Mouse (Mus musculus) ES-E14 (cell line): ENCODE results near the gene Tnr. TPM values are rescaled to one million over a fixed set of nuclear protein-coding genes. Genes with fewer than 3 reads are reported as not detected.

Experiments used
- DNase-seq: peaks from one replicate; pipeline ENCODE4 v3.0.0-alpha.2; 2013; ENCODE audit warnings: low read depth, low spot score
- H3K27ac ChIP-seq: 2 replicates; pipeline ENCODE4 v1.5.1; 2012; ENCODE audit warnings: low read depth, mild to moderate bottlenecking, low read length, moderate library complexity, mixed read lengths; ENCODE audit not compliant: poor library complexity, insufficient read depth, severe bottlenecking
- H3K36me3 ChIP-seq: 2 replicates; pipeline ENCODE4 v1.6.1; 2012; ENCODE audit warnings: mild to moderate bottlenecking, low read length, moderate library complexity, mixed read lengths; ENCODE audit not compliant: control insufficient read depth, poor library complexity, insufficient read depth, severe bottlenecking
- H3K4me1 ChIP-seq, 2 experiments: fragments of 150-350 bp in 1 of 2; sonication (generic) in 1 of 2; 2 replicates each; pipeline ENCODE4 v1.6.1; 2012; ENCODE audit warnings: low read length in 2 of 2, mild to moderate bottlenecking in 1 of 2, mixed read lengths in 1 of 2; ENCODE audit not compliant: control insufficient read depth in 2 of 2, insufficient read depth in 2 of 2, poor library complexity in 1 of 2
- H3K4me3 ChIP-seq, 2 experiments: fragments of 150-350 bp in 1 of 2; sonication (generic) in 1 of 2; 2 replicates each; pipeline ENCODE4 v1.5.1; 2012; ENCODE audit warnings: low read length in 2 of 2, low read depth in 1 of 2, mild to moderate bottlenecking in 1 of 2, mixed read lengths in 1 of 2; ENCODE audit not compliant: insufficient read depth in 1 of 2, poor library complexity in 1 of 2, severe bottlenecking in 1 of 2
- H3K9ac ChIP-seq: 2 replicates; pipeline ENCODE4 v1.6.1; 2012; ENCODE audit warnings: low read depth, mild to moderate bottlenecking, low read length, mixed read lengths; ENCODE audit not compliant: poor library complexity, insufficient read depth, severe bottlenecking
- H3K9me3 ChIP-seq: fragments of 150-350 bp; sonication (generic); 2 replicates; pipeline ENCODE4 v1.6.1; 2012; ENCODE audit warnings: low read depth, mild to moderate bottlenecking, low read length; ENCODE audit not compliant: control insufficient read depth, insufficient read depth
- CHD2 ChIP-seq: IDR thresholded peaks from 2 replicates; pipeline ENCODE4 v1.6.1; 2014; ENCODE audit warnings: mild to moderate bottlenecking, low read depth, low read length, inconsistent platforms
- HCFC1 ChIP-seq: IDR thresholded peaks from 2 replicates; pipeline ENCODE4 v1.6.1; 2012; ENCODE audit warnings: low read length, inconsistent platforms, borderline replicate concordance; ENCODE audit not compliant: insufficient read depth
- MAFK ChIP-seq: IDR thresholded peaks from 2 replicates; pipeline ENCODE4 v1.6.1; 2014; ENCODE audit warnings: mild to moderate bottlenecking, low read depth, low read length, inconsistent platforms; ENCODE audit not compliant: insufficient read depth
- ZC3H11A ChIP-seq: IDR thresholded peaks from 2 replicates; pipeline ENCODE4 v1.6.1; 2012; ENCODE audit warnings: low read depth, mild to moderate bottlenecking, inconsistent platforms, low read length, borderline replicate concordance
- ZNF384 ChIP-seq: IDR thresholded peaks from 2 replicates; pipeline ENCODE4 v1.6.1; 2012; ENCODE audit warnings: low read depth, low read length, inconsistent platforms
- in situ Hi-C, 2 experiments: fragments of 600-800 bp; cut with MboI; formaldehyde crosslinking; loops; one replicate each; pipeline ENCODE4 v1.15.1; 2025; ENCODE audit warnings: low sequenced_read_pairs in 2 of 2, inconsistent platforms in 1 of 2; ENCODE audit not compliant: unreplicated experiment in 2 of 2
- total RNA-seq: library from RNA; depleted of rRNA; stranded (reverse); fragments of 300-350 nt; gene quantifications from 2 replicates; pipeline ENCODE4 v1.2.3, GENCODE M21; 2012

Tnr gene
- total RNA-seq, 1 experiment, result not detected

DNA sequence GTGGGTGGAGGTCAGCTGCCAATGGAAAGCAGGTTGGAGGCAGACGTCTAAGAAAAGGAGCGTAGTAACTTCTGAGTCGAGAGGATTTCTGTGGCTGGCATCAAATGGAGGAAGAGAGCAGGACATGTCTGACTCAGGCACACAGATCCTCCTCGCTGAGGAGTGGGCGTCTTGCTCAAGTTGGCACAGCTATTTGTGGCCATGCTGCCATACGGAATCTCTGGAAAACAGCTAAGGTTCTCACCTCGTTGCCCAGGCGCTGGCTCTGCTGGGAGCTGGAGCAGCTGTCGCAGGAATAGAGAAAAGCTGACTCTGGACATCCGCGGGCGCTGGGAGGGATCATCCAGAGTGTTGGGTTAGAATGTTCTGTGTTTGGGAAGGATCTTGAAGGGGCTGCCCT, 250.1 kb downstream of the Tnr start:
- in situ Hi-C loops, result no loop called here
- no peak overlapping the region for H3K27ac ChIP-seq
- no peaks in the 10 kb centered on the region for H3K4me1 ChIP-seq
- TF ChIP-seq ZC3H11A (no peak), CHD2 (no peak), HCFC1 (no peak), ZNF384 (no peak), MAFK (no peak)
- DNase-seq, result no peak
- no peak overlapping the region for H3K9ac ChIP-seq
- H3K9me3 ChIP-seq, result no peaks in the 10 kb centered on the region
- H3K4me3 ChIP-seq, result no peak overlapping the region
- H3K36me3 ChIP-seq, result no peaks in the 10 kb centered on the region

DNA sequence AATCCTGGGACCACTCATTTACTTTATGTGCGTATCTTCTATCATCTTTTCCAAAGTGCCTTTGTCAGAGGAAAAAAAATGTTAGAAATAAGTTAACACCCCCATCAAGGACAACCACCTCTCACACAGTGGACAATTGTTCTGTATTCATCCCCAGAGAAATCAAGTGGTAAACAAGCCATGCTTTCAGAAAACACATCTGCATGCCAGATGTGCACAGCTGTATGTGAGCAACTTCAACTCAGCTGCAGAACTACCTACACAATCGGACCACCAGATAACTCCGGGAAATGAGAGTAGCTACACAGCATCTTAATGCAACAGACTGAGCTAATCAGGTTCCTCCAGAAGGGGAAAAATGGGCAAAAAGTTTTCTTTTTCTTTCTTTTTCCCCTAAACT, 251.6 kb downstream of the Tnr start:
- no peak for DNase-seq
- no peak overlapping the region for H3K9ac ChIP-seq

DNA sequence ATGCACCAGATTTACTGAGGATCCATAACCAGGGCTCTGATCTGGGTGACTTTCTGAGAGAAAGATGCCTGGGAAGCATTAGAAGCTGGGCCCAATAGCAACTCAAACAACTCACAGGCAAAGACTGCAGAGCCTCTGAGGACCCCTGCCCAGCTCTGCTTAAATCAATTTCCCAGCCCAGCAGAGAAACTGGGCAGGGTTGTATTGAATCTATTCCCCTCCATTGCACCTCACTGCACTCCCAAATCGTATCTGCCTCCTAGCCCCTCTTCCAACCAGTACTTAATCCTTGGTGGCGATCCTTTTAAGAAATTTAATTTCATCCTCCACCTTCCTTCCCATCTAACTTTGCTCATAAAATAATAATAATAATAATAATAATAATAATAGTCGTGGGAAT, 253.5 kb downstream of the Tnr start:
- no peaks in the 10 kb centered on the region for H3K36me3 ChIP-seq
- H3K4me3 ChIP-seq, result no peak overlapping the region
- H3K9me3 ChIP-seq, result no peaks in the 10 kb centered on the region
- no peak overlapping the region for H3K27ac ChIP-seq
- no peak overlapping the region for H3K9ac ChIP-seq
- in situ Hi-C loops, result no loop called here
- no peak for DNase-seq
- no peaks in the 10 kb centered on the region for H3K4me1 ChIP-seq
- no peak for TF ChIP-seq ZC3H11A
- no peak for TF ChIP-seq CHD2
- TF ChIP-seq HCFC1, result no peak
- TF ChIP-seq ZNF384, result no peak
- TF ChIP-seq MAFK, result no peak

More for the DNA sequence above, 251.6 kb downstream of the Tnr start:
- Histone ChIP-seq H3K27ac (no peak overlapping the region), H3K4me1 (no peaks in the 10 kb centered on the region), H3K4me3 (no peak overlapping the region), H3K36me3 (no peaks in the 10 kb centered on the region), H3K9me3 (no peaks in the 10 kb centered on the region)
- in situ Hi-C loops, result no loop called here
- no peak for TF ChIP-seq CHD2
- TF ChIP-seq ZNF384, result no peak
- no peak for TF ChIP-seq MAFK
- TF ChIP-seq ZC3H11A, result no peak
- no peak for TF ChIP-seq HCFC1

DNA sequence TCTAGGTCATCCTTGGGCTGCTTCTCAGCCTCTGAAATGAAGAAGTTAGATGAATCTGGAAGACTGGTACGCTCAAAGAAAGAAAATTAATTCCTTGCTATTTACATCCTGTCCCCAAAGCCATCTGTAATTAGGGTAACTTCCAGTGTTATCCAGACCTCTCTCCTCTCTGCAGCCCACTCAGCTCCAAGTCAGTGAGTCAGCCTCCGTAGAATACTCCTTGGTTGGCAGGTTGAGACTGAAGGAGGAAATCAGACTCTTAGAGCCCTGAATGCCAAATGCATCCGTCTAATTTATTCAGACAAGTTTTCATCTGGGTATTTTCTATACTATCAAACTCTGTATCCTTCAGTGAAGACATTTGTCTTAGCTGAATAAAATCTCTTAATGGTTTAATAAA, 255.9 kb downstream of the Tnr start:
- TF ChIP-seq CHD2 (no peak), ZNF384 (no peak), ZC3H11A (no peak), HCFC1 (no peak), MAFK (no peak)
- H3K4me3 ChIP-seq, result no peak overlapping the region
- no peaks in the 10 kb centered on the region for H3K36me3 ChIP-seq
- no peak for DNase-seq
- H3K27ac ChIP-seq, result no peak overlapping the region
- no peaks in the 10 kb centered on the region for H3K4me1 ChIP-seq
- H3K9ac ChIP-seq, result no peak overlapping the region
- no peaks in the 10 kb centered on the region for H3K9me3 ChIP-seq
- in situ Hi-C loops, result no loop called here

DNA sequence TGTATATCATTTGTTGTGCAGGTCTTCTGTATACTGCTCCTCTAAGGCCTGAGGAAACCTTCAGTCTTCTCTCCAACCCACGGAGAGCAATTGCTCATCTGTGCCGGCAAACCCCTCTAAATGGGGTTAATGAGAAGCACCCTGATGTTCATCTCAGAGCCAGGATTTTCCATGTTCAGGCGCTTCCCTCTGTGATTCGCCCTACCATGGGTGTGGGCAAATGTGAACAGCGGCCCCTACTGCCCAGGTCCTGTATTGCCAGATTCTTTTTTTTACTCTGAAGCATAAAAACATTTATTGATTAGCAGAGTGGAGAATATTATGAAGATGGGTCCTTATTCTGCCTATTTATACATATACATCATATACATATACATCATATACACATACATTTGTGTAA, 260.3 kb downstream of the Tnr start:
- H3K27ac ChIP-seq, result no peak overlapping the region
- no peak overlapping the region for H3K4me3 ChIP-seq
- TF ChIP-seq HCFC1 (no peak), ZC3H11A (peak; percentile 23; the same call in 1 of the 2 replicates), MAFK (no peak), CHD2 (no peak), ZNF384 (peak; percentile 38; the same call in 1 of the 2 replicates)
- in situ Hi-C loops, result no loop called here
- no peaks in the 10 kb centered on the region for H3K36me3 ChIP-seq
- no peaks in the 10 kb centered on the region for H3K9me3 ChIP-seq
- no peak overlapping the region for H3K9ac ChIP-seq
- peak; percentile 15 for DNase-seq
- H3K4me1 ChIP-seq, result no peaks in the 10 kb centered on the region
